Mouse (Mus musculus): ENCODE measurements around the gene Larp6. TPM values are rescaled to one million over a fixed set of nuclear protein-coding genes. Genes with fewer than 3 reads are reported as not detected.

Larp6 gene
- not detected in 2 replicates for total RNA-seq (2017)

DNA sequence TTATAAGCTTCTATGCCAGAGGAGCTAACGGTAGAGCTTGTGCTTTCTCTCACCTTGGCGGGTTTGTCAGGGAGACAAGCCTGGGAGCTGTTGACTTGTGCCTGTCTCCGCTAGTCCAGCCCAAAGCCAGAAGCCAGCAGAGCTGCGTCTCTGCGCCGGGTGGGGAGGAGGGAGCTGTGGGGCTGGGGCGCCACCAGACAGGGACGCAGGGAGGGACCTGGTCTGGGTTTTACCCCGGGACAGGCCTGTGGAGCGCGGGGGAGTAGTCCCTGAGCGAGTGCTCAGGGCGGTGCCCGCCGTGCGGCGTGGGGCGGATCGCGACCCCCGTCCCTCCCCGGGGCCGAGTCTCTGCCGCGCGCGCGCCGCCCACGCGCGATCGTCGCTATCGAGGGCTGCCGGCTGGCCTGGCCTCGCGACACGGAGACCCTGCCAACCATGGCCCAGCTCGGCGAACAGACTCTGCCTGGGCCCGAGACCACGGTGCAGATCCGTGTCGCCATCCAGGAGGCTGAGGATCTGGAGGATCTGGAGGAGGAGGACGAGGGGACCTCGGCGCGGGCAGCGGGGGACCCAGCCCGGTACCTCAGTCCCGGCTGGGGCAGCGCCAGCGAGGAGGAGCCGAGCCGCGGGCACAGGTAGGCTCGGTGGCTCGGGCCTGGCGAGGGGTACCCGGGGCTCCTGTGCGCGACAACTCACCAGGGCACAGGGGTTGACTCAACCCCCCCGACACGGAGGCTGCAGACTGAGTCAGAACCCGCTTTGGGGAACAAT, at the start of gene Larp6:
Larp6 (plus strand) TSS at position 219 of the 771 bp plus-strand sequence.
- no peak for ATAC-seq (ENCODE audit: extremely low read depth, insufficient number of reproducible peaks, low FRiP score, poor library complexity, severe bottlenecking)

- no peak for ATAC-seq (ENCODE audit: extremely low read depth, insufficient number of reproducible peaks, low FRiP score, poor library complexity, severe bottlenecking)
Measured at GRCm38 (mm10) chr9:60664385-60664784, 48.4 kb upstream of the Larp6 start.

DNA sequence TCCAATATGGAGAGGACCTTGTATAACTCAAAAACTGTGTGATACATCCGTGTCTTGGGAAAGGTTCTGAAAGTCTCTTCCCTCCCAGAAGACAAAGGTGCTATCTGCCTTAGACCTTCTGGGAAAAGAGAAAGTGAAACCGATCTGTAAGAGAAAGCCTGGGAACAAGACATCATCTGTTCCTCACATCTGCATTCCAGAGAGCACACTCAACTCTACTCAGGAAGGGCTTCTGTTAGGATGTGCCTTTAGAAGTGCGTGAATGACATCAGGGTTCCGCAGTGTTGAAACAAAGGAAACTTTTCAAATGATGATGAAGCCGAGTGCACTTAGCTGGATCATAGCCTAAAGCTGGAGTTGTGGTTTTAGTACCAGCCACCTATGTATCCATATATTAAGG, 47.9 kb upstream of the Larp6 start:
- ATAC-seq (ENCODE audit: extremely low read depth, insufficient number of reproducible peaks, low FRiP score, poor library complexity, severe bottlenecking) = no peak

GRCm38 (mm10) chr9:60665535-60665934, 47.3 kb upstream of the Larp6 start:
- no peak for ATAC-seq (ENCODE audit: extremely low read depth, insufficient number of reproducible peaks, low FRiP score, poor library complexity, severe bottlenecking)

GRCm38 (mm10) chr9:60668886-60669285, 43.9 kb upstream of the Larp6 start:
- ATAC-seq (ENCODE audit: extremely low read depth, insufficient number of reproducible peaks, low FRiP score, poor library complexity, severe bottlenecking) = no peak

- ATAC-seq (ENCODE audit: extremely low read depth, insufficient number of reproducible peaks, low FRiP score, poor library complexity, severe bottlenecking) = no peak
Measured at GRCm38 (mm10) chr9:60672568-60672967, 40.2 kb upstream of the Larp6 start.

DNA sequence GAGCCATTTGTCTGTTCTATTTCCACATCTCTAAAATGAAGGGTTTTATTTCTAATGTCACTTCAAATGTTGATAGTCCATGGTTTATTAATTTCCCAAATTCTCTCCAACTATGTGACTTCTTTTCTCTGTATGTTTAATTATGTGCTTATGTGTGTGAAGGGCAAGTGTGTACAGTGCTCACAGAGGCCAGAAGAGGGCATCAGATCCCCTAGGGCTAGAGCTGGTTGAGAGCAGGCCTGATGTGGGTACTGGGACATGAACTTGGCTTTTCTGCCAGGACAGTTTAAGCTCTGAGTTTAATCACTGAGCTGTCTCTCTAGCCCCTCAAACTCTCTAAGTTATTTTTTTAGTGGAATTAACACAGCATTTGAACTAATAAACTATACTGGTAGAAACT, 38.0 kb upstream of the Larp6 start:
- no peak for ATAC-seq (ENCODE audit: extremely low read depth, insufficient number of reproducible peaks, low FRiP score, poor library complexity, severe bottlenecking)

- no peak for ATAC-seq (ENCODE audit: extremely low read depth, insufficient number of reproducible peaks, low FRiP score, poor library complexity, severe bottlenecking)
Measured at GRCm38 (mm10) chr9:60676429-60676828, 36.4 kb upstream of the Larp6 start.

GRCm38 (mm10) chr9:60678913-60679312, 33.9 kb upstream of the Larp6 start:
- no peak for ATAC-seq (ENCODE audit: extremely low read depth, insufficient number of reproducible peaks, low FRiP score, poor library complexity, severe bottlenecking)

DNA sequence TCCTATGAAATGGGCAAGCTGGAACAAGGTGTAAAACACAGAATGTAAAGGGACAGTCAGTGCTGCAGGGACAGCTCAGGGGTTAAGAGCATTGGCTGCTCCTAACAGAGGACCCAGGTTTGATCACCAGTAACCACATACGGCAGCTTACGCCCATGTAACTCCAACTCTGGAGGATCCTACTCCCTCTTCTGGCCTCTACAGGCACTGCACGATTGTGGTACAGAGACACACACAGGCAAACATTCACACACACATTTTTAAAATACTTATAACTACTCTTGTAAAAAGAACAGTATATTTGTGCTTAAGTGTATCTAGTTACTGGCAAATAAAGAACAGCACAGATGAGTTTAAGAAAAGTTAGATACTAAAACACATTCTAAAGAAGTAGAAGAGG, 31.8 kb upstream of the Larp6 start:
- ATAC-seq (ENCODE audit: extremely low read depth, insufficient number of reproducible peaks, low FRiP score, poor library complexity, severe bottlenecking) = no peak

- ATAC-seq (ENCODE audit: extremely low read depth, insufficient number of reproducible peaks, low FRiP score, poor library complexity, severe bottlenecking) = no peak
Measured at GRCm38 (mm10) chr9:60682753-60683152, 30.0 kb upstream of the Larp6 start.

DNA sequence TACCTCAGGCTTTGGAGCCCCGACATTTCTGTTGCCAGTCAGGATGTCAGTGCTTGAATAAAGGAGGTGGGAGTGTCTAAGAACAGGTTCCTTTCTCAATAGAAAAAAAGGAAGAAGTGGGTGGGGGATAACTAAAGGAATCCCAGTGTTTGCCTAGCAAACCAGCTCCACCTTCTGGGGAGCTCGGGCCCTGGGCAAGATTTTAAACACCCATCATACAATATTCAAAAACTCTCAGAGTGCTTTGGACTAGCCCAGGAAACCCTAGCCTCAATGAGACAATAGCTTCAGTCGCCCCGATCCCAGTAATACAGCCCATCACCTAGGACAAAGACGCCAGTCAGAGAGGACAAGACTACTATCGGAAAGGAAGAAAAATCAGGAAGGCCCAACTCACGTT, 25.4 kb upstream of the Larp6 start:
- no peak for ATAC-seq (ENCODE audit: extremely low read depth, insufficient number of reproducible peaks, low FRiP score, poor library complexity, severe bottlenecking)

- peak; percentile 64 for ATAC-seq (ENCODE audit: extremely low read depth, insufficient number of reproducible peaks, low FRiP score, poor library complexity, severe bottlenecking)
Measured at GRCm38 (mm10) chr9:60687891-60688324, 24.9 kb upstream of the Larp6 start, which contains the start of gene Lrrc49. Gene Lrrc49 (minus strand): TSS chr9:60688158.

DNA sequence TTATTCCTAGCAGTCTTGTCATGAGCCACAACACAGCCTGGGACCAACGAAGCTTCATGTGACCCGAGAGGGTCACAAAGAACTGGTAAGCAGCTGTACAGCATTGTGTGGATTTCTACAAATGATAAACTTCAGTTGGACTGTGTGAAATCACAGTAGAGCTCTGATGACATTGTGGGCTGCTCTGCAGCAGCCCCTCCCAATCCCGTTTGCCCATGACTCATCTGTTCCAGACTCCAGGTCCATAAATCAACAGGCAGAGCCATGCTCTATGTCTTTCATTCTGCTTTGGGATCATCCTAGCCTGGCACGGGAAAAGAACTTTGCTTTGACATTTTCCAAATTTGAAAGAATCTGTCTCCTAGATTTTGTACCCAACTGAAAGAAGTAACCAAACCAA, 20.2 kb upstream of the Larp6 start:
- no peak for ATAC-seq (ENCODE audit: extremely low read depth, insufficient number of reproducible peaks, low FRiP score, poor library complexity, severe bottlenecking)

DNA sequence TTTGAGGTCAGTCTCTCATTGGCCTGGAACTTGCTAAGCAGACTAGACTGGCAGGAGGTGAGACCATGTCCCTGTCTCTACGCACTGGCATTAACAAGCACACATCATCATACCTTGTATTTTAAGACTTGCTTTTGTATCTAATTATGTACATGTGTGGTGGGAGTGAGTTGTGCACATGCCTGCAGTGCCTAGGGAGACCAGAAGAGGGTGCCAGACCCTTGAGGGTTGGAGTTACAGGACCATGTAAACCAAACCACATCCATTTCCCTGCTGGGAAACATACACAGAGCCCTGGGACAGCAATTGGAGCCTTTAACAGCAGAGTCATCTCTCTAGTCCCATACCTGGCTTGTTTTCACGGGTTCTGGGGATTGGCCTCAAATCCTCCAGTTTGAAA, 18.8 kb upstream of the Larp6 start:
- no peak for ATAC-seq (ENCODE audit: extremely low read depth, insufficient number of reproducible peaks, low FRiP score, poor library complexity, severe bottlenecking)

DNA sequence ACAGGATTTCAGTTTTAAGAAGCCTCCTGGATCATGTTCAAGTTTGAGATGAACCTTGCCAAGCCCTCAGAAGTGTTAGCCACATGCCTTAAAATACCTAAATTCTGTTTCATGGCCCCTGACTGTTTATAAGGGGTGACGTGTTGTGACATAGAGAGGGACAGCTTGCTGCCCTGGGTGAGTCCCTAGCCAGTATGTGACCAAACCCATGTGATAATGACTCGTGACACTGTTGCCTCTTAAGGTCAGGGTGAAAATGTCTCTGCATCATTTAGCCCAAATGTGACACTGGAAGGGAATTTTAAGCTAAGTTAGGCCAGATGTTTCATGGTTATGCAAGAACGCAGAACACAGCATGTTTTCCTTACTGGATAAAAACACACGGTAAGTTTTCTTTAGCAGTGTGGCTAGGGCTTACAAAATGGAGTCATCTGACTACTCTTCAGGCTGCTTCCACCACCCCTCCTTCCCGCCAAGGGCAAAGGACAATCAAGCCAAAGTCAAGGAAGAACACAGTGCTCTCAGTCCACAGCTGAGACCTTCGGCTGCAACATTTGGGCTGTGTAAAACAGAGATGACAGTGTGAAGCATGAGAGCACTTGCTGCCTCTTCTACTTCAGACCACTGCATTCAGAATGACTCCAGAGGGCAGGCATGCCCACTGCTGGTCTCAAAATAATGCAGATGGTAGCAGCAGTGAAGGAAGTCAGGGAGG, 16.4 kb upstream of the Larp6 start:
- ATAC-seq (ENCODE audit: extremely low read depth, insufficient number of reproducible peaks, low FRiP score, poor library complexity, severe bottlenecking) = no peak

GRCm38 (mm10) chr9:60699581-60700231, 13.1 kb upstream of the Larp6 start:
- ATAC-seq (ENCODE audit: extremely low read depth, insufficient number of reproducible peaks, low FRiP score, poor library complexity, severe bottlenecking) = no peak

DNA sequence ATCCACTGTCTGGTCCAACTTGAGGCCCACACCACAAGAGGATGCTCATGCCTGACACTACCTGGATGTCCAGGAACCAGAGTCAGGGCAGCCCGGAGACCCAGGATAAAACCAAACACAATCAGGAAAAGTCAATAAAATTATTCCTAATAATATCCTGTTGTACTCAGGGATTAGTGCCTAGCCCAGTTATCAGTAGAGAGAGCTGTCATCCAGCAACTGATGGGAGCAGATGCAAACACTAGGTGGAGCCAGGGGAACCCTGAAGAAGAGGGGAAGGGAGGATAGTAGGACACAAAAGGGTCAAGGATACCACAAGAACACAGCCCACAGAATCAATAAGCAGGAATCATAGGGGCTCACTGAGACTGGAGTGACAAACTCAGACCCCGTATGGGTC, 5.2 kb upstream of the Larp6 start:
- no peak for ATAC-seq (ENCODE audit: extremely low read depth, insufficient number of reproducible peaks, low FRiP score, poor library complexity, severe bottlenecking)

- ATAC-seq (ENCODE audit: extremely low read depth, insufficient number of reproducible peaks, low FRiP score, poor library complexity, severe bottlenecking) = no peak
Measured at GRCm38 (mm10) chr9:60708606-60709005, 4.2 kb upstream of the Larp6 start.

GRCm38 (mm10) chr9:60709721-60710120, 3.1 kb upstream of the Larp6 start:
- no peak for ATAC-seq (ENCODE audit: extremely low read depth, insufficient number of reproducible peaks, low FRiP score, poor library complexity, severe bottlenecking)

Measured in neutrophil, adult 5-6 weeks (primary cell).